Mouse (Mus musculus) limb, embryonic 14.5 days (tissue): Measurements from ENCODE around the gene Minpp1. TPM values are rescaled to one million over a fixed set of nuclear protein-coding genes. Genes with fewer than 3 reads are reported as not detected.

ENCODE experiments used
- ATAC-seq: fragments of 200-750 bp; cut with Nextera tagmentation; 2 replicates; pipeline ENCODE4 v1.8.0; 2017; ENCODE audit warnings: low read depth, moderate number of reproducible peaks, moderate TSS enrichment; ENCODE audit not compliant: low FRiP score
- DNase-seq: peaks from one replicate; pipeline ENCODE4 v3.0.0-alpha.2; 2015; ENCODE audit warnings: low spot score
- H3K27ac ChIP-seq: fragments of 300-500 bp; sonication (generic); replicated peaks from 2 replicates; pipeline ENCODE4 v1.5.1; 2014; ENCODE audit warnings: low read depth, mild to moderate bottlenecking, low read length, moderate library complexity, mixed read lengths
- H3K27me3 ChIP-seq: fragments of 300-500 bp; sonication (generic); 2 replicates; pipeline ENCODE4 v1.6.1; 2014; ENCODE audit warnings: low read length, mixed read lengths; ENCODE audit not compliant: control insufficient read depth, insufficient read depth
- H3K36me3 ChIP-seq: fragments of 300-500 bp; sonication (generic); 2 replicates; pipeline ENCODE4 v1.6.1; 2014; ENCODE audit warnings: mild to moderate bottlenecking, low read length, moderate library complexity, mixed read lengths; ENCODE audit not compliant: control insufficient read depth, insufficient read depth
- H3K4me1 ChIP-seq: fragments of 300-500 bp; sonication (generic); 2 replicates; pipeline ENCODE4 v1.6.1; 2014; ENCODE audit warnings: antibody characterized with exemption, low read length, mixed read lengths; ENCODE audit not compliant: control insufficient read depth, insufficient read depth
- H3K4me2 ChIP-seq: fragments of 300-500 bp; sonication (generic); replicated peaks from 2 replicates; pipeline ENCODE4 v1.6.1; 2014; ENCODE audit warnings: low read depth, mild to moderate bottlenecking, low read length, moderate library complexity; ENCODE audit not compliant: severe bottlenecking
- H3K4me3 ChIP-seq: fragments of 300-500 bp; sonication (generic); replicated peaks from 2 replicates; pipeline ENCODE4 v1.5.1; 2014; ENCODE audit warnings: low read length
- H3K9ac ChIP-seq: fragments of 300-500 bp; sonication (generic); 2 replicates; pipeline ENCODE4 v1.6.1; 2014; ENCODE audit warnings: mild to moderate bottlenecking, low read depth, low read length, moderate library complexity; ENCODE audit not compliant: severe bottlenecking
- H3K9me3 ChIP-seq: fragments of 300-500 bp; sonication (generic); 2 replicates; pipeline ENCODE4 v1.6.1; 2016; ENCODE audit warnings: low read length; ENCODE audit not compliant: control insufficient read depth
- POLR2A ChIP-seq: fragments of 200-500 bp; IDR thresholded peaks from 2 replicates; pipeline ENCODE4 v1.8.0; 2012; ENCODE audit warnings: inconsistent platforms, mild to moderate bottlenecking, moderate library complexity, borderline replicate concordance; ENCODE audit not compliant: insufficient read depth, insufficient read length; ENCODE audit errors: extremely low read depth
- WGBS: fragments of 180-500 bp; shearing (Covaris S2); extraction: QIAGEN DNeasy Blood & Tissue Kit; methylation state at CpG from one replicate; pipeline ENCODE4 v1.1.7; 2014; 5-methylcytosine and 5-hydroxymethylcytosine counted together
- polyA plus RNA-seq, 2 experiments: library from polyadenylated mRNA; depleted of rRNA in 1 of 2; stranded (reverse) in 1 of 2; unstranded in 1 of 2; fragments of >200 nt; fragmentation: Nextera tagmentation in 1 of 2; extraction: Ambion mirVana in 1 of 2; gene quantifications; 2 replicates each; pipeline versions ENCODE4 v1.2.1 to v1.2.3; 2012 to 2014

The Minpp1 gene
- polyA plus RNA-seq, 2 experiments, result 40.8 to 64.8 TPM

GRCm38 (mm10) chr19:32463037-32463436 is 22.5 kb upstream of the Minpp1 start:
- WGBS, result 90% methylated on average over 6 of the region's 6 CpGs
- no peak overlapping the region for H3K4me2 ChIP-seq
- no peak for DNase-seq

GRCm38 (mm10) chr19:32465228-32465627 is 20.3 kb upstream of the Minpp1 start:
- 83% methylated on average over 4 of the region's 4 CpGs for WGBS
- no peak for DNase-seq

More at GRCm38 (mm10) chr19:32463037-32463436, 22.5 kb upstream of the Minpp1 start:
- no peak overlapping the region for H3K9ac ChIP-seq
- TF ChIP-seq POLR2A, result no peak
- no peak for ATAC-seq
- no peak overlapping the region for H3K4me3 ChIP-seq
- no peaks in the 10 kb centered on the region for H3K27me3 ChIP-seq
- H3K9me3 ChIP-seq, result no peaks in the 10 kb centered on the region
- H3K27ac ChIP-seq, result no peak overlapping the region
- H3K36me3 ChIP-seq, result no peaks in the 10 kb centered on the region
- no peaks in the 10 kb centered on the region for H3K4me1 ChIP-seq

GRCm38 (mm10) chr19:32466478-32466877 is 19.1 kb upstream of the Minpp1 start, which contains the start of gene Rpl9-ps6:
TSS of gene Rpl9-ps6 (minus strand) at chr19:32466578.
- no peaks in the 10 kb centered on the region for H3K4me1 ChIP-seq
- no peaks in the 10 kb centered on the region for H3K27me3 ChIP-seq
- no peak within 1 kb of the TSS for H3K4me2 ChIP-seq
- ATAC-seq (no peak), DNase-seq (no peak)
- no peak within 1 kb of the TSS for H3K9ac ChIP-seq
- no peaks in the 10 kb centered on the region for H3K36me3 ChIP-seq
- H3K9me3 ChIP-seq, result no peaks in the 10 kb centered on the region
- H3K4me3 ChIP-seq, result no peak within 1 kb of the TSS
- TF ChIP-seq POLR2A, result no peak
- WGBS, result 76% methylated on average over 5 of the region's 6 CpGs
- H3K27ac ChIP-seq, result no peak within 1 kb of the TSS

More at GRCm38 (mm10) chr19:32465228-32465627, 20.3 kb upstream of the Minpp1 start:
- no peak for ATAC-seq
- Histone ChIP-seq H3K9me3 (no peaks in the 10 kb centered on the region), H3K27ac (no peak overlapping the region), H3K4me2 (no peak overlapping the region), H3K36me3 (no peaks in the 10 kb centered on the region), H3K9ac (no peak overlapping the region), H3K27me3 (no peaks in the 10 kb centered on the region), H3K4me1 (no peaks in the 10 kb centered on the region), H3K4me3 (no peak overlapping the region)
- TF ChIP-seq POLR2A, result no peak

GRCm38 (mm10) chr19:32467325-32467724 is 18.2 kb upstream of the Minpp1 start:
- Histone ChIP-seq H3K27me3 (no peaks in the 10 kb centered on the region), H3K4me3 (no peak overlapping the region), H3K27ac (no peak overlapping the region), H3K9ac (no peak overlapping the region), H3K4me2 (no peak overlapping the region), H3K4me1 (no peaks in the 10 kb centered on the region), H3K9me3 (no peaks in the 10 kb centered on the region), H3K36me3 (no peaks in the 10 kb centered on the region)
- no peak for TF ChIP-seq POLR2A
- no peak for ATAC-seq
- no peak for DNase-seq
- 93% methylated on average over 5 of the region's 5 CpGs for WGBS

- peak; percentile 64 for DNase-seq
- Histone ChIP-seq H3K27ac (no peak overlapping the region), H3K9ac (no peak overlapping the region), H3K4me2 (no peak overlapping the region), H3K9me3 (no peaks in the 10 kb centered on the region), H3K36me3 (no peaks in the 10 kb centered on the region), H3K4me1 (no peaks in the 10 kb centered on the region), H3K4me3 (no peak overlapping the region), H3K27me3 (no peaks in the 10 kb centered on the region)
- no peak for TF ChIP-seq POLR2A
- ATAC-seq, result no peak
- WGBS, result 32% methylated on average over 6 of the region's 6 CpGs
These were observed 15.5 kb upstream of the Minpp1 start for GRCm38 (mm10) chr19:32470059-32470497.
